Mouse (Mus musculus) embryonic facial prominence, embryonic 15.5 days (tissue): ENCODE results near the gene Mlst8. TPM values are rescaled to one million over a fixed set of nuclear protein-coding genes. Genes with fewer than 3 reads are reported as not detected.

Experiments
- ATAC-seq: fragments of 200-750 bp; cut with Nextera tagmentation; 2 replicates; pipeline ENCODE4 v1.8.0; 2017; ENCODE audit warnings: low read depth, moderate TSS enrichment; ENCODE audit not compliant: insufficient number of reproducible peaks, low FRiP score, low TSS enrichment
- H3K27ac ChIP-seq: fragments of 300-500 bp; sonication (generic); replicated peaks from 2 replicates; pipeline ENCODE4 v1.5.1; 2015; ENCODE audit warnings: mild to moderate bottlenecking, inconsistent platforms
- H3K27me3 ChIP-seq: fragments of 300-500 bp; sonication (generic); 2 replicates; pipeline ENCODE4 v1.6.1; 2015; ENCODE audit warnings: inconsistent platforms
- H3K36me3 ChIP-seq: fragments of 300-500 bp; sonication (generic); 2 replicates; pipeline ENCODE4 v1.6.1; 2015; ENCODE audit warnings: mild to moderate bottlenecking, inconsistent platforms
- H3K4me1 ChIP-seq: fragments of 300-500 bp; sonication (generic); 2 replicates; pipeline ENCODE4 v1.6.1; 2015; ENCODE audit warnings: inconsistent platforms
- H3K4me2 ChIP-seq: fragments of 300-500 bp; sonication (generic); replicated peaks from 2 replicates; pipeline ENCODE4 v1.6.1; 2015; ENCODE audit warnings: mild to moderate bottlenecking, inconsistent platforms
- H3K4me3 ChIP-seq: fragments of 300-500 bp; sonication (generic); replicated peaks from 2 replicates; pipeline ENCODE4 v1.5.1; 2015; ENCODE audit warnings: mild to moderate bottlenecking, inconsistent platforms
- H3K9ac ChIP-seq: fragments of 300-500 bp; sonication (generic); 2 replicates; pipeline ENCODE4 v1.6.1; 2015; ENCODE audit warnings: inconsistent platforms
- H3K9me3 ChIP-seq: fragments of 300-500 bp; sonication (generic); replicated peaks from 2 replicates; pipeline ENCODE4 v1.6.1; 2016; ENCODE audit warnings: inconsistent platforms
- WGBS: fragments of 180-500 bp; shearing (Covaris S2); methylation state at CpG from one replicate; pipeline ENCODE4 v1.1.7; 2015; 5-methylcytosine and 5-hydroxymethylcytosine counted together
- polyA plus RNA-seq: library from polyadenylated mRNA; unstranded; fragments of >200 nt; fragmentation: Nextera tagmentation; extraction: Ambion mirVana; gene quantifications from 2 replicates; pipeline ENCODE4 v1.2.1, GENCODE M21; 2015

The Mlst8 gene
- polyA plus RNA-seq, 1 experiment from 2014 or later, result 28.8 TPM

GRCm38 (mm10) chr17:24475586-24475985, 3.3 kb downstream of the Mlst8 start:
- H3K4me3 ChIP-seq, result no peak overlapping the region
- ATAC-seq, result no peak
- H3K9me3 ChIP-seq, result no peaks in the 10 kb centered on the region
- H3K4me1 ChIP-seq, result peaks cover 36% of the 10 kb centered on the region
- H3K27ac ChIP-seq, result no peak overlapping the region
- no peak overlapping the region for H3K9ac ChIP-seq
- no peaks in the 10 kb centered on the region for H3K27me3 ChIP-seq
- H3K4me2 ChIP-seq, result no peak overlapping the region
- H3K36me3 ChIP-seq, result peaks cover 40% of the 10 kb centered on the region
- WGBS, result 91% methylated on average over 6 of the region's 6 CpGs

GRCm38 (mm10) chr17:24474557-24474956, 4.3 kb downstream of the Mlst8 start:
- no peak overlapping the region for H3K4me3 ChIP-seq
- 0 out of 2 replicates have a peak overlapping the region, but pooled peaks have one; percentile 25 for H3K27ac ChIP-seq
- H3K9ac ChIP-seq, result no peak overlapping the region
- H3K9me3 ChIP-seq, result no peaks in the 10 kb centered on the region
- no peak for ATAC-seq
- H3K27me3 ChIP-seq, result no peaks in the 10 kb centered on the region
- WGBS, result 44% methylated on average over 5 of the region's 5 CpGs
- no peak overlapping the region for H3K4me2 ChIP-seq
- H3K36me3 ChIP-seq, result peaks cover 40% of the 10 kb centered on the region
- H3K4me1 ChIP-seq, result peaks cover 36% of the 10 kb centered on the region

GRCm38 (mm10) chr17:24473612-24474275, 5.1 kb downstream of the Mlst8 start, which contains the start of gene Bricd5:
TSS of gene Bricd5 (plus strand) at chr17:24473884.
- H3K27ac ChIP-seq, result 0 out of 2 replicates have a peak within 1 kb of the TSS, but pooled peaks have one; percentile 25
- H3K9me3 ChIP-seq, result no peaks in the 10 kb centered on the region
- H3K9ac ChIP-seq, result no peak within 1 kb of the TSS
- WGBS, result 50% methylated on average over 6 of the region's 6 CpGs
- peak within 1 kb of the TSS; percentile 96; the same call in 1 of the 2 replicates for H3K4me2 ChIP-seq
- H3K36me3 ChIP-seq, result peaks cover 40% of the 10 kb centered on the region
- peaks cover 36% of the 10 kb centered on the region for H3K4me1 ChIP-seq
- ATAC-seq, result no peak
- H3K27me3 ChIP-seq, result no peaks in the 10 kb centered on the region
- no peak within 1 kb of the TSS for H3K4me3 ChIP-seq

GRCm38 (mm10) chr17:24472512-24472911, 6.4 kb downstream of the Mlst8 start:
- ATAC-seq, result no peak
- WGBS, result 79% methylated on average over 4 of the region's 4 CpGs
- H3K4me1 ChIP-seq, result peaks cover 26% of the 10 kb centered on the region
- no peaks in the 10 kb centered on the region for H3K9me3 ChIP-seq
- no peaks in the 10 kb centered on the region for H3K27me3 ChIP-seq
- H3K27ac ChIP-seq, result no peak overlapping the region
- H3K36me3 ChIP-seq, result peaks cover 39% of the 10 kb centered on the region
- peak overlapping the region; percentile 96; the same call in 1 of the 2 replicates for H3K4me2 ChIP-seq
- H3K4me3 ChIP-seq, result 0 out of 2 replicates have a peak overlapping the region, but pooled peaks have one; percentile 84
- 0 out of 2 replicates have a peak overlapping the region, but pooled peaks have one; percentile 4 for H3K9ac ChIP-seq

- H3K4me2 ChIP-seq, result peak overlapping the region; percentile 96
- peaks cover 25% of the 10 kb centered on the region for H3K4me1 ChIP-seq
- peak overlapping the region; percentile 75 for H3K9ac ChIP-seq
- H3K9me3 ChIP-seq, result no peaks in the 10 kb centered on the region
- H3K27ac ChIP-seq, result 0 out of 2 replicates have a peak overlapping the region, but pooled peaks have one; percentile 35
- H3K27me3 ChIP-seq, result no peaks in the 10 kb centered on the region
- peaks cover 24% of the 10 kb centered on the region for H3K36me3 ChIP-seq
- WGBS, result under 1% methylated on average over 68 of the region's 68 CpGs
- peak overlapping the region; percentile 84 for H3K4me3 ChIP-seq
- ATAC-seq, result peak; percentile 48; the same call in 1 of the 2 replicates
These were observed 8.0 kb downstream of the Mlst8 start for GRCm38 (mm10) chr17:24470701-24471527.

GRCm38 (mm10) chr17:24469910-24470602, 8.8 kb downstream of the Mlst8 start, which contains the start of the genes E4f1 and Pgp:
TSS of gene E4f1 (minus strand) at chr17:24470313.
TSS of gene Pgp (plus strand) at chr17:24470392.
- Histone ChIP-seq H3K36me3 (peaks cover 15% of the 10 kb centered on the region), H3K27ac (peak within 1 kb of the TSS; percentile 82), H3K27me3 (no peaks in the 10 kb centered on the region), H3K9me3 (no peaks in the 10 kb centered on the region), H3K4me2 (peak within 1 kb of the TSS; percentile 96), H3K9ac (peak within 1 kb of the TSS; percentile 75), H3K4me1 (peaks cover 25% of the 10 kb centered on the region), H3K4me3 (peak within 1 kb of the TSS; percentile 84)
- ATAC-seq, result peak; percentile 97
- 1% methylated on average over 67 of the region's 75 CpGs for WGBS

GRCm38 (mm10) chr17:24469336-24469909, 9.5 kb downstream of the Mlst8 start:
- Histone ChIP-seq H3K9me3 (no peaks in the 10 kb centered on the region), H3K36me3 (peaks cover 9% of the 10 kb centered on the region), H3K27ac (peak overlapping the region; percentile 82), H3K27me3 (no peaks in the 10 kb centered on the region), H3K4me1 (peaks cover 25% of the 10 kb centered on the region), H3K4me2 (peak overlapping the region; percentile 96), H3K4me3 (peak overlapping the region; percentile 84), H3K9ac (peak overlapping the region; percentile 43)
- ATAC-seq, result no peak
- WGBS, result 18% methylated on average over 7 of the region's 7 CpGs

- H3K4me2 ChIP-seq, result no peak overlapping the region
- ATAC-seq, result no peak
- H3K9me3 ChIP-seq, result no peaks in the 10 kb centered on the region
- H3K36me3 ChIP-seq, result peaks cover 3% of the 10 kb centered on the region; the same call in 1 of the 2 replicates
- H3K9ac ChIP-seq, result no peak overlapping the region
- no peak overlapping the region for H3K4me3 ChIP-seq
- 95% methylated on average over 5 of the region's 5 CpGs for WGBS
- H3K27me3 ChIP-seq, result no peaks in the 10 kb centered on the region
- H3K27ac ChIP-seq, result no peak overlapping the region
- H3K4me1 ChIP-seq, result peaks cover 25% of the 10 kb centered on the region
These were observed 10.1 kb downstream of the Mlst8 start for GRCm38 (mm10) chr17:24468636-24469246.

- ATAC-seq, result no peak
- H3K36me3 ChIP-seq, result no peaks in the 10 kb centered on the region
- H3K4me2 ChIP-seq, result no peak overlapping the region
- no peaks in the 10 kb centered on the region for H3K9me3 ChIP-seq
- no peak overlapping the region for H3K27ac ChIP-seq
- no peak overlapping the region for H3K4me3 ChIP-seq
- H3K4me1 ChIP-seq, result no peaks in the 10 kb centered on the region
- H3K9ac ChIP-seq, result no peak overlapping the region
- WGBS, result 52% methylated on average over 6 of the region's 6 CpGs
- H3K27me3 ChIP-seq, result no peaks in the 10 kb centered on the region
These were observed 15.3 kb downstream of the Mlst8 start for GRCm38 (mm10) chr17:24463374-24464133.

- no peak overlapping the region for H3K27ac ChIP-seq
- 69% methylated on average over 1 of the region's 1 CpGs for WGBS
- ATAC-seq, result no peak
- H3K4me3 ChIP-seq, result no peak overlapping the region
- H3K4me2 ChIP-seq, result no peak overlapping the region
- no peaks in the 10 kb centered on the region for H3K36me3 ChIP-seq
- H3K9ac ChIP-seq, result no peak overlapping the region
- H3K9me3 ChIP-seq, result no peaks in the 10 kb centered on the region
- no peaks in the 10 kb centered on the region for H3K4me1 ChIP-seq
- no peaks in the 10 kb centered on the region for H3K27me3 ChIP-seq
These were observed 15.9 kb downstream of the Mlst8 start for GRCm38 (mm10) chr17:24462932-24463331.
